Mouse (Mus musculus) thymus, adult 2 months (tissue): Measurements from ENCODE around the gene Eva1b.

Source experiments
- CTCF ChIP-seq: fragments of 200-500 bp; IDR thresholded peaks from 2 replicates; pipeline ENCODE4 v1.5.1; 2012; ENCODE audit warnings: mild to moderate bottlenecking, control low read depth, low read length, moderate library complexity, borderline replicate concordance; ENCODE audit not compliant: control insufficient read depth, poor library complexity, insufficient read depth; ENCODE audit errors: extremely low read depth
- POLR2A ChIP-seq: fragments of 200-500 bp; IDR thresholded peaks from 2 replicates; pipeline ENCODE4 v1.6.1; 2012; ENCODE audit warnings: mild to moderate bottlenecking, low read length, control low read depth, moderate library complexity; ENCODE audit not compliant: control insufficient read depth, poor library complexity, insufficient read depth; ENCODE audit errors: extremely low read depth

GRCm38 (mm10) chr4:126110374-126111152, 37.0 kb upstream of the Eva1b start:
- TF ChIP-seq CTCF (no peak), POLR2A (peak; percentile 21; the same call in 1 of the 2 replicates)
